Mouse (Mus musculus) neural tube, embryonic 10.5 days (tissue): ENCODE data around the gene Phf1.
"Not testable (repeated sequence)": the region's sequence is repeated elsewhere in the genome, so short reads cannot be mapped to it uniquely, and the experiment has no call there.

Experiments used
- DNase-seq: peaks from one replicate; pipeline ENCODE4 v3.0.0-alpha.2; 2017; ENCODE audit warnings: low spot score; ENCODE audit errors: extremely low spot score

Phf1 gene

GRCm38 (mm10) chr17:26975415-26975814, 42.6 kb downstream of the Phf1 start:
- no peak for DNase-seq

- not testable (repeated sequence) for DNase-seq
These were observed 44.5 kb downstream of the Phf1 start for GRCm38 (mm10) chr17:26977354-26977753.

- DNase-seq, result no peak
These were observed 46.6 kb downstream of the Phf1 start for GRCm38 (mm10) chr17:26979426-26979825.

GRCm38 (mm10) chr17:26981050-26981449, 48.2 kb downstream of the Phf1 start:
- no peak for DNase-seq

GRCm38 (mm10) chr17:26983382-26983781, 50.5 kb downstream of the Phf1 start:
- no peak for DNase-seq

GRCm38 (mm10) chr17:26985503-26986179, 52.8 kb downstream of the Phf1 start:
- DNase-seq, result no peak
